Mouse (Mus musculus): ENCODE results near the gene Nhlh1. TPM values are rescaled to one million over a fixed set of nuclear protein-coding genes. Genes with fewer than 3 reads are reported as not detected.
A peak's percentile ranks its signal among the peaks of the same experiment; 100 is the strongest.

Nhlh1 gene
- total RNA-seq, 2 experiments from 2014 or later = not detected

DNA sequence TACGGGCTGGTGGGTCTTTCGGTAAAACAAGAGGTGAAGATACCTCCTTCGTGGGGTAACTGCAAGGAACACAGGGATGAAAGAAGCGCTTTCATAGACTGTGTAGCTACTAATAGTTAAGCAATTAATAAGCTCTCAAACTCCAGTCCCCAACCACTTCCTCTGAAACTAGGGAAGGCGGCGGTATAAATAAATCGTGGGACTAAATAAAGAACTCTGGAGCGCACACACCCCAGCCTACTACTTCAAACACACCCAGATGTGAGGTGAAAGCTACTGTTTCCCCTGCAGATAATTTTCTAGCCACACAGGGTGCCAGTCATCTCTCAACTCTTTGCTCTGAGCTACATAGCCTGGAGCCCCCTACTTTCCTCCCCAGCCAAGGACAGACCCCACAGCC is 41.3 kb downstream of the Nhlh1 start:
- no peak for DNase-seq

DNA sequence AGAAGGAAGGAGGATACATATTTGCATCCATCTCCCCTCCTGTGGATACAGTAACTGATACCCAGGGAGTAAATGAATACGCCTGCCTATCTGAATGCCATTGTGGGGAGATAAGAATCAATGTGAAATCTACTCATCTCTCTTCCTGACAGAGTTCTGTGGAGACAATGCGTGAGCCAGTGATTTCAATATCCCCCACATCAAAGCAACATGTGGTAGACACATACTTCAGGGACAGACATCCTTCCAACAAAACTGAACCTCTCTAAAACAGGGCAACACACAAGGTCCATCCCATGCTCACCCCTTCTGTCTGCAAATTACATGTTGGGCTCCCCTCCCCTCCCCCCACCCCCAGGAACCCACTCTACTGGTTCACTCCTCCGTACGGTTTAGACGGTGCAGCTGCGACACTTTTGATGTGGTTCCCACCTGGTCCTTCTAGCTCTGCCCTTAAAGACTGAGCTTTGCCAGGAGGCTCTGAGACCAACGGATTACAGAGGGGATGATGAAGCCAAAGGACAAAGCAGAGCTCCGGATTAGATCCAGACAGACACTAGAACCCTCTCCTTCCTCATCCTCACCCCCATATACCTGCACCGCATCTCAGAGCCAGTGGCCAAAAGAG is 41.9 kb downstream of the Nhlh1 start:
- no peak for DNase-seq

DNA sequence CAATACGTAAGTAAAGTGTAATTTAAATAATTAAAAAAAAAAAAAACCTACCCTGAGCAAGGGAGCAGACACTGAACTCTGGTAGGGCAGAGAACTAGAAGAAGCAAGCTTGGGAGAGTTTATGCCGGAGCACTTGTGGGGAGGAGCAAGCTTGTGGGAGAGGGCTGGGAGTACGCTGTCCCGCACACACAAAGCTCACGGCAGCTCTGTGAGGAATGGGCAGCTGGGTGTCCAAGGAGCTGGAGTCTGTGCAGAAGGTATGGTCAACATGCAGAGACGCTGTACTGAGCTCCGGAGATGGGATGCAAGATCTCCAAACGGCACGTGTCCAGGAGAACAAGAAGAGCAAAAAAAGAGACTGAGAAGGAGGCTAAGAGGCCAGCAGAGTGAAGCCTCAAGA is 42.6 kb downstream of the Nhlh1 start:
- no peak for DNase-seq

DNA sequence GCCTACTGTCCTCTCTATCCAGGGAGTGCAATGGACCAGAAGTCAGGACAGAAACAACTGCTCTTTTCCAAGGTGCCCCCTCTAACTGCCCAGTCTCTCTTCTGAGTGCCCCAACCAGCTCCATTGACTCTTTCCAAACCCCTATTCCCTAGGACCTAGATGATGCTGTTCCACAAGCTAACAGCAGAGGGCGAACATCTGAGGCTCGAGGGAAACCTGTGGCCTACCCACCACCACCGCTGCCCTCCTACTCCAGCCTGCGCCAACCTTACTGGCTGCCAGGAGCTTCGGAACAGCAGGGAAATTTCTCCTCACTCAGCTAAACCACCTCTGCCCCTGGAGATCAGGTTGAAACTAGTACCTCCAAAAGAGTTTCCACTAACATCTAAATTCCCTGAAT is 45.3 kb downstream of the Nhlh1 start:
- peak; percentile 82 for DNase-seq

DNA sequence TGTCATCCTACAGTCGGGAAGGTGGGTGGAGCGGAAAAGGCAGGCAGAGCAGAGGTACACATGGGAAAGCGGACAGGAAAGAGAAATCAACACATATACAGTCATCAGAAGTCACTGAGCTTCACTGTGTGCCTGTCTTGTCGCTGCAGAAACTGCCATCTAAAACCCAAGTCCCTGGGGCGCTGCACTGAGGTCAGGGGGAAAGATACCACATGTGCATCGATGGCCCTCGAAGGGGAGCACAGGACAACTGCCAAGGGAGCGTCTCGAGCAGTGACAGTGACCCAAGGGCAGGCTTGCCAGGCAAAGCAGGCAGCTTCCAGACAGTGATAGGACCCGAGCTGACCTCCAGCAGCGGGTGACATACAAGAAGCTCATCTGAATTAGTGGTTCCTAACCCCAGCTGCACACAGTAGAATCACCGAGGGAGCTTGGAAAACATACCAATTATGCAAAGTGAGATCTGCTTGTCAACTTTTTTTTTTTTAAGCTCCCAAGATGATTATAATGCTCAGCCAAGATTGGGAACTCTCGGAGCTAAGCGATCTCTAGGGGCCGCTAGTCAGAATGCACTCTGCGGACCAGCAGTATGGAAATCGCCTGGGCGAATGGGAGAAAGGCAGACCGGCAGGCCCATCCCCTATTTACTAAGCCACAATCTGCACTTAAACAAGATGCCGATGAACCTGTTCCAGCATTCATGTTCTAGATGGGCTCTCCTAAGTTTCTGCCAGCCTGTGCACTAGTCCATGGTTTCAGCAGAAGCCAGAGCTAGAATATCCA is 47.1 kb downstream of the Nhlh1 start:
- DNase-seq = no peak

DNA sequence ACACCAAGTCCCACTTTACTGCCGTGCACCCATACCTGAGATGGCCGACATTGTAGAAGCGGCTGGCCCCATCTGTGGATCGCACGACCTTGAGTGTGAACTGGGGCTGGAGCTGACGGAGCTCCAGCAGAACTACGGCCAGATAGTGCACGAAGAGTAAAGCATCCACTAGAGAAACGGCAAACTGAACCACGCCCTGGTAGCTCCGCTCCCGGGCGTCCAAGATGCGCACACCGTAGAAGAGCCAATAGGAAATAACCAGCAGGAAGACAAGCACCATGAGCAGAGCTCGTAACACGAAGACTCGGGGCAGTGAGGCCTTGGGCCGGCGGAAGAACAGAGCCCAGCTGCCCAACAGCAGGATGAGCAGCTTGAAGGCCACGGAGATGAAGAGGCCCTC is 48.0 kb downstream of the Nhlh1 start:
- no peak for DNase-seq

DNA sequence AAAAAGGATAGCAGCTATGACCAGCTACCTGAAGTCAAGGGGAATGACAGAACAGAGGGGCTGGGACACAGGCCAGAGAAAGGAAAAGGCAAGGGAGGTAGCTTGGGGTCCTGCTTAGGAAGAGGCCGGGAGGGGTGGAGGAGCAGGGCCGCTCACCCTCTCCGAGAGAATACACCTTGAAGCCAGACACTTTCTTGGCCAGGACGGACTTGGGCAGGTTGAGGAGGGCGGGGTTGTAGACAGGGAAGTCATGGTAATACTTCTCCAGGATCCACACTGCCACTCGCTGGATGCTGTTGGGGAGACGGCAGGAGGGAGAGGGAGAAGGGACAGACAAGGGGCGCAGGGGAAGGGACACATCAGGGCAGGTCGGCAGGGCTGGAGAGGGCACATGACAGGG is 49.0 kb downstream of the Nhlh1 start:
- DNase-seq = no peak

DNA sequence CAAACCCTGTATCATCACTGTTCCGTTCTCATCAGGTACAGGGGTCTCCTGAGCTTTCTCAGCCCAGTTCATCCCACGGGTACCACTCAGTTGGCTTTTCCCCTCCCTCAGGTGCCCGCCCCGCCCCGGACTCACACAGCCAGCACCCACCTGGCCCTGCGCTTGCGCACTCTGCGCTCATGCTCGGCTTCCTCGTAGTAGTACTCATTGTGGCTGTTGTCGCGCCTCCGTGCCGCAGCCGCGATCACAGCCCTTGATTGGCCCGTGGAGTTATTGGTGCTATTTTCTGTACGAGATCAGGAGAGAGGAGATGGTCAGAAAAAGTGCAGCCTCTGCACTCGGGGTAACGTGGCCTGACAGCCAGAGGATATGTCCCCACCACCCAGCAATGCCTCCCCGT is 49.6 kb downstream of the Nhlh1 start:
- DNase-seq = no peak

Other genes with a start within 250 kb of the Nhlh1 start
- gene Cd84, start 217.9 kb downstream of the Nhlh1 start, total RNA-seq (2021) = 1 to 10 TPM; 1.6 to 2.3 TPM
- gene Gm10521, start 161.9 kb downstream of the Nhlh1 start, total RNA-seq (2021) = under 1 TPM in 1 of 2 experiments, not detected in 1; 0.16 TPM
- under 1 TPM; 0.14 to 0.17 TPM for gene Slamf6, start 140.1 kb downstream of the Nhlh1 start, total RNA-seq (2021)
- gene Vangl2, start 29.1 kb downstream of the Nhlh1 start, total RNA-seq (2021) = 10 to 100 TPM; 12.3 to 12.4 TPM
- gene Copa, start 25.0 kb upstream of the Nhlh1 start, total RNA-seq (2021) = 100 to 1,000 TPM; 160 to 167 TPM
- gene Ncstn, start 25.2 kb upstream of the Nhlh1 start, total RNA-seq (2021) = 10 to 100 TPM; 65.6 to 67.4 TPM
- gene Pex19, start 69.2 kb upstream of the Nhlh1 start, total RNA-seq (2021) = 100 to 1,000 TPM; 129 to 134 TPM
- 100 to 1,000 TPM; 114 to 115 TPM for gene Dcaf8, start 90.5 kb upstream of the Nhlh1 start, total RNA-seq (2021)
- gene Pea15a, start 149.2 kb upstream of the Nhlh1 start, total RNA-seq (2021) = 100 to 1,000 TPM; 140 to 147 TPM
- 10 to 100 TPM; 11.9 to 18.1 TPM for gene Casq1, start 162.3 kb upstream of the Nhlh1 start, total RNA-seq (2021)
- gene Atp1a4, start 200.8 kb upstream of the Nhlh1 start, total RNA-seq (2021) = under 1 TPM in 1 of 2 experiments, not detected in 1; 0.11 TPM
- gene Igsf8, start 204.1 kb upstream of the Nhlh1 start, total RNA-seq (2021) = 10 to 100 TPM; 19.1 to 20.1 TPM
- gene Atp1a2, start 240.5 kb upstream of the Nhlh1 start, total RNA-seq (2021) = 10 to 100 TPM; 81.9 to 82.8 TPM